Mouse (Mus musculus) megakaryocyte, embryonic 14.5 days (primary cell): ENCODE measurements around the gene Ankmy1. TPM values are rescaled to one million over a fixed set of nuclear protein-coding genes. Genes with fewer than 3 reads are reported as not detected.

ENCODE experiments used
- H3K27me3 ChIP-seq: replicated peaks from 2 replicates; pipeline ENCODE3; 2012; ENCODE audit warnings: inconsistent platforms
- H3K36me3 ChIP-seq: replicated peaks from 2 replicates; pipeline ENCODE3; 2012; ENCODE audit warnings: low read length, inconsistent platforms, mixed read lengths
- H3K4me1 ChIP-seq: 2 replicates; pipeline ENCODE4 v1.6.1; 2012; ENCODE audit warnings: inconsistent platforms
- H3K4me3 ChIP-seq: replicated peaks from 2 replicates; pipeline ENCODE3; 2012; ENCODE audit warnings: moderate library complexity, mild to moderate bottlenecking, inconsistent platforms
- H3K9me3 ChIP-seq: 2 replicates; pipeline ENCODE4 v1.6.1; 2012; ENCODE audit warnings: inconsistent platforms
- FLI1 ChIP-seq: IDR thresholded peaks from 2 replicates; pipeline ENCODE4 v1.6.1; 2012; ENCODE audit warnings: low read length, inconsistent platforms, mixed read lengths
- GATA1 ChIP-seq: IDR thresholded peaks from 3 replicates; pipeline ENCODE4 v1.6.1; 2012; ENCODE audit warnings: mixed read lengths, low read length, inconsistent platforms, borderline replicate concordance
- polyA plus RNA-seq: library from polyadenylated mRNA; stranded (reverse); fragments of >175 nt; gene quantifications from 2 replicates; pipeline ENCODE4 v1.2.3, GENCODE M21; 2012; ENCODE audit warnings: low replicate concordance; ENCODE audit not compliant: insufficient read depth

Ankmy1 gene
- polyA plus RNA-seq, 1 experiment, result not detected

- H3K9me3 ChIP-seq, result peaks cover 2% of the 10 kb centered on the region; the same call in 1 of the 2 replicates
- no peak overlapping the region for H3K4me3 ChIP-seq
- TF ChIP-seq FLI1 (no peak), GATA1 (no peak)
- peaks cover 81% of the 10 kb centered on the region for H3K27me3 ChIP-seq
- H3K4me1 ChIP-seq, result no peaks in the 10 kb centered on the region; the same call in 1 of the 2 replicates
- no peaks in the 10 kb centered on the region for H3K36me3 ChIP-seq
These were observed 24.5 kb downstream of the Ankmy1 start for GRCm38 (mm10) chr1:92878066-92878741.

- H3K36me3 ChIP-seq, result no peaks in the 10 kb centered on the region
- no peaks in the 10 kb centered on the region; the same call in 1 of the 2 replicates for H3K4me1 ChIP-seq
- no peak overlapping the region for H3K4me3 ChIP-seq
- TF ChIP-seq FLI1 (no peak), GATA1 (no peak)
- H3K27me3 ChIP-seq, result peaks cover 78% of the 10 kb centered on the region
- peaks cover 5% of the 10 kb centered on the region; the same call in 1 of the 2 replicates for H3K9me3 ChIP-seq
These were observed 25.2 kb downstream of the Ankmy1 start for GRCm38 (mm10) chr1:92877431-92877978.

DNA sequence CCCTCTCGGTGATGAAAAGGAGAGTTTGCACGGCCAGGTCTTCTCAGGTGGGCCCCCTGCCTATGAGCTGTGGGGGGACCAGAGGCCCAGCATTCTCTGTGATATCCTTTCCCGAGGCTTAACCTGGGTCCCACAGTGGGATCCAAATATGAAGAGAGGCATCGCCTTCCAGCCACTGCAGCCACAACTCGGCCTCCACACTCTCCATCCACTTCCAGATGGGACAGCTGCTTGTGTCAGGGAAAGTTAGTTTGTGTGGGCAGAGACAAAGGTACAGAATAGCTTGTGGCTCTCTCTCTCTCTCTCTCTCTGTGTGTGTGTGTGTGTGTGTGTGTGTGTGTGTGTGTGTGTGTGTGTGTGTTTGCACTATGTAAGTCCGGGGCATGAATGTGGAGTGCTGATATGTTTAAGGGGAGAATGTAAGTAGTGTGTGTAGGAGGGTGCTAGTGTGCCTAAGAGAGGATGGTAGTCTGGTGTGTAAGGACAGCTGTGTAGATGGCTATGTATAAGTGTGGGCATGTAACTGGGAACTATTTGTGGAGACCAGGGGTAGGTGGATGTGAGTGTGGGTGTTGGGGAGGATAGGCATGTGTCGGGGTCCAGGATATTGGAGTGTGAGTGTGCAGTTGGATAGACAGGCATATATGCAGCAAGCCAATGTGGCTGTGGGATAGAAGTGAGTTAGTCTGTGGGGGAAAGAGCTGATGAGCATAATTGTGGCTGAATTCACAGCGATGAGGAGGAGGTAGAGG, 27.2 kb downstream of the Ankmy1 start:
- Histone ChIP-seq H3K27me3 (peaks cover 77% of the 10 kb centered on the region), H3K4me1 (no peaks in the 10 kb centered on the region), H3K4me3 (no peak overlapping the region), H3K36me3 (no peaks in the 10 kb centered on the region), H3K9me3 (peaks cover 5% of the 10 kb centered on the region; the same call in 1 of the 2 replicates)
- TF ChIP-seq FLI1 (no peak), GATA1 (no peak)

GRCm38 (mm10) chr1:92874011-92874410, 28.7 kb downstream of the Ankmy1 start:
- Histone ChIP-seq H3K4me3 (no peak overlapping the region), H3K27me3 (peaks cover 80% of the 10 kb centered on the region), H3K36me3 (no peaks in the 10 kb centered on the region), H3K9me3 (peaks cover 5% of the 10 kb centered on the region; the same call in 1 of the 2 replicates), H3K4me1 (no peaks in the 10 kb centered on the region)
- TF ChIP-seq GATA1, result no peak
- TF ChIP-seq FLI1, result no peak

DNA sequence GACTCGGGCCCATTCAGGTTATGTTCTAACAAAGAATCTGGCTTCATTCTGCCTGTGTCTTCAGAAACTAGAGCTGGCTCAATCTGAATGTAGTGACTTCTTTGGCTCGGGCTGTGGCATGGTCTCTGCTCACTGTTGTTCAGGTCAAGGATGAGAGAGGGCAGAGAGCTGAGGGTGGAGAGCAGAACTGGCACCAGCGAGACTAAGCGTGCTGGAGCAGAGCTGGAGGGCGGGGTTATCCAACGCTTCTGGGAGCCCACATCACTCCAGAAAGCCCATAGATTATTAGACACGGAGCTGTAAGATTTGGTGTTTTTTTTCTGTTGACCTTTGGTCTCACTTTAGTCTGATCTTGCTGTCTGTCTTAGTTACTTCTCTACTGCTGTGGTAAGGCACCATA, 30.0 kb downstream of the Ankmy1 start:
- TF ChIP-seq FLI1 (no peak), GATA1 (no peak)
- H3K27me3 ChIP-seq, result peaks cover 79% of the 10 kb centered on the region
- no peak overlapping the region for H3K4me3 ChIP-seq

DNA sequence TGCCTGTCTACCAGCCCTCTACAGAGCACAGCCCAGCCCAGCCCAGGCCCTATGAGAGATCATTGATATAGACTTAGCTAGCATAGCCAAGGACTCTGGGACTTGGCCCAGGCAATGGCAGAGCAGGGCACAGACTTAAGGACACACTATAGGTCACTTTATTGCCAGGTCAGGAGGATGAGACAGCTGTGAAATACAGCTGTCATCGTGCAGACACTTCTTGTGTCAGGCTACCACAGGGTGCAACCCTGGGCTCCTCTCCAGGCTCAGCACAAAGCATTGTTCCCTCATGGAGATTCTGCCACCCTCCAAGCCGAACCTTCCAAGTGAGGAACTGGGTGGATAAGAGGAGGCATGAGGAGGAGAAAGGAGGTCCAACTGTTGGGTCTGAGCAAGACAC, 32.7 kb downstream of the Ankmy1 start:
- TF ChIP-seq GATA1, result no peak
- TF ChIP-seq FLI1, result no peak
- H3K9me3 ChIP-seq, result peaks cover 9% of the 10 kb centered on the region
- no peak overlapping the region for H3K4me3 ChIP-seq
- H3K4me1 ChIP-seq, result peaks cover 12% of the 10 kb centered on the region
- H3K27me3 ChIP-seq, result peaks cover 79% of the 10 kb centered on the region
- no peaks in the 10 kb centered on the region for H3K36me3 ChIP-seq

More for the DNA sequence above, 30.0 kb downstream of the Ankmy1 start:
- Histone ChIP-seq H3K36me3 (no peaks in the 10 kb centered on the region), H3K9me3 (peaks cover 9% of the 10 kb centered on the region), H3K4me1 (peaks cover 6% of the 10 kb centered on the region)

GRCm38 (mm10) chr1:92866170-92866569, 36.5 kb downstream of the Ankmy1 start:
- H3K9me3 ChIP-seq, result peaks cover 4% of the 10 kb centered on the region; the same call in 1 of the 2 replicates
- peaks cover 12% of the 10 kb centered on the region for H3K4me1 ChIP-seq
- no peaks in the 10 kb centered on the region for H3K36me3 ChIP-seq
- TF ChIP-seq FLI1 (no peak), GATA1 (no peak)
- no peak overlapping the region for H3K4me3 ChIP-seq
- peaks cover 71% of the 10 kb centered on the region for H3K27me3 ChIP-seq

DNA sequence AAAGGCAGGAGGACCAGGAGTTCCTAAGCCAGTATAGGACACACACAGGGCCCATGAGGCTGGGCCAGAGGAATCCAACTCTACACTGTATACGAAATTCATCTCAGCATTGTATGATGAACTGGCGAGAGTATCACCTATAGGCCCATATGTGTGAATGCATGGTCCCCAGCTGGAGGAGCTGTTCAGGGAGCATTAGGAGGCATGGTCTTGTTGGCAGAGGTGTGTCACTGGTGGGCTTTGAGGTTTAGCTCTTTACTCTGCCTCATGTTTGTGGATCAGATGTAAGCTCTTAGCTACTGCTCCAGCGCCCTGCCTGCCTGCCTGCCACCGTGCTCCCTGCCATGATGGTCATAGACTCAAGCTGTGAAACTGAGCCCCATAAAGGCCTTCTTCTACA, 39.4 kb downstream of the Ankmy1 start:
- H3K4me3 ChIP-seq, result no peak overlapping the region
- no peaks in the 10 kb centered on the region for H3K36me3 ChIP-seq
- H3K27me3 ChIP-seq, result peaks cover 69% of the 10 kb centered on the region
- peaks cover 12% of the 10 kb centered on the region for H3K4me1 ChIP-seq
- TF ChIP-seq FLI1 (no peak), GATA1 (no peak)
- peaks cover 3% of the 10 kb centered on the region; the same call in 1 of the 2 replicates for H3K9me3 ChIP-seq

- Histone ChIP-seq H3K36me3 (no peaks in the 10 kb centered on the region), H3K4me3 (no peak overlapping the region), H3K9me3 (no peaks in the 10 kb centered on the region), H3K27me3 (peaks cover 60% of the 10 kb centered on the region), H3K4me1 (no peaks in the 10 kb centered on the region)
- TF ChIP-seq FLI1 (no peak), GATA1 (no peak)
These were observed 41.2 kb downstream of the Ankmy1 start for GRCm38 (mm10) chr1:92861503-92861902.
